16 mouse cellular contexts compared by ENCODE assay signal in genomic region chr17:49440331-49441130, GRCm38 (mm10). TPM values are rescaled to one million over a fixed set of nuclear protein-coding genes. Genes with fewer than 3 reads are reported as not detected.
DNase-seq lines count a peak whose midpoint lies in the region; ATAC-seq lines count a peak whose summit lies in the region.
"Had no signal": no experiment of that assay in that cellular context is flagged by ENCODE, and none has a peak within 500 bp of the region (broad histone marks: within the 10 kb centered on the region; RNA-seq: fewer than 3 reads in every experiment).

No protein-coding gene starts in this region.

- no peak overlapping the region for H3K4me2 ChIP-seq in hindbrain, embryonic 15.5 days
- no peak overlapping the region for H3K4me2 ChIP-seq in hindbrain, embryonic 11.5 days (replicated peaks; ENCODE audit: low read depth, low read length)
- H3K4me2 ChIP-seq in liver, embryonic 15.5 days, result peak overlapping the region; percentile 68
- H3K4me2 ChIP-seq: midbrain, embryonic 12.5 days; neural tube, embryonic 12.5 days had no signal

- no peak overlapping the region for H3K27ac ChIP-seq in hindbrain, embryonic 15.5 days (replicated peaks)
- H3K27ac ChIP-seq in hindbrain, embryonic 11.5 days (ENCODE audit: low read depth, low read length), result no peak overlapping the region
- H3K27ac ChIP-seq in liver, embryonic 15.5 days (replicated peaks), result peak overlapping the region; percentile 97
- H3K27ac ChIP-seq: midbrain, embryonic 12.5 days; neural tube, embryonic 12.5 days had no signal

- no peak overlapping the region for H3K9ac ChIP-seq in hindbrain, embryonic 15.5 days
- no peak overlapping the region for H3K9ac ChIP-seq in hindbrain, embryonic 11.5 days (ENCODE audit: low read depth, low read length)
- peak overlapping the region; percentile 67 for H3K9ac ChIP-seq in liver, embryonic 15.5 days
- H3K9ac ChIP-seq: midbrain, embryonic 12.5 days; neural tube, embryonic 12.5 days had no signal

- peak; percentile 30; the same call in 1 of the 2 replicates for ATAC-seq in hindbrain, embryonic 15.5 days (ENCODE audit: low FRiP score, low read depth)
- no peak for ATAC-seq in hindbrain, embryonic 11.5 days (ENCODE audit: low FRiP score)
- ATAC-seq in erythroid progenitor cell, adult 5-6 weeks (replicated peaks; ENCODE audit: low FRiP score, poor library complexity, severe bottlenecking), result peak; percentile 47
- peak; percentile 19; the same call in 1 of the 2 replicates for ATAC-seq in liver, embryonic 15.5 days (ENCODE audit: insufficient read depth)

- peak; percentile 43 for DNase-seq in adrenal gland, postnatal 14 days
- DNase-seq in adrenal gland, postnatal 25 days, result no peak
- DNase-seq in hindbrain, embryonic 11.5 days (ENCODE audit: low spot score), result no peak
- no peak for DNase-seq in retina, embryonic 14.5 days (ENCODE audit: low spot score)
- DNase-seq in spleen, adult 12 weeks (ENCODE audit: low spot score), result no peak
- DNase-seq: embryo, embryonic 11 days; kidney, adult 18-20 months; lung, postnatal 14 days; retina, postnatal 1 day; spleen, adult 18-20 months had no signal

- WGBS in hindbrain, embryonic 15.5 days, result 81% methylated on average over 14 of the region's 14 CpGs
- WGBS in hindbrain, embryonic 11.5 days, result 81% methylated on average over 14 of the region's 14 CpGs
- WGBS in liver, embryonic 15.5 days (ENCODE audit: insufficient replicate concordance), result 69% methylated on average over 14 of the region's 14 CpGs

- H3K36me3 ChIP-seq in hindbrain, embryonic 15.5 days, result 0 out of 2 replicates have a peak, but pooled peaks cover 6% of the 10 kb centered on the region
- peaks cover under 1% of the 10 kb centered on the region; the same call in 1 of the 2 replicates for H3K36me3 ChIP-seq in hindbrain, embryonic 11.5 days (ENCODE audit: control insufficient read depth, insufficient read depth, low read length)
- H3K36me3 ChIP-seq in liver, embryonic 15.5 days (replicated peaks), result peaks cover 49% of the 10 kb centered on the region

- no peak overlapping the region for H3K4me3 ChIP-seq in hindbrain, embryonic 15.5 days
- H3K4me3 ChIP-seq in hindbrain, embryonic 11.5 days (ENCODE audit: low read depth, low read length), result no peak overlapping the region
- peak overlapping the region; percentile 56 for H3K4me3 ChIP-seq in liver, embryonic 15.5 days (replicated peaks)
- H3K4me3 ChIP-seq: midbrain, embryonic 12.5 days; neural tube, embryonic 12.5 days had no signal

- H3K9me3 ChIP-seq in hindbrain, embryonic 15.5 days, result no peaks in the 10 kb centered on the region
- no peaks in the 10 kb centered on the region for H3K9me3 ChIP-seq in hindbrain, embryonic 11.5 days (ENCODE audit: control insufficient read depth, low read length)
- no peaks in the 10 kb centered on the region for H3K9me3 ChIP-seq in liver, embryonic 15.5 days (replicated peaks)
- H3K9me3 ChIP-seq: midbrain, embryonic 12.5 days; neural tube, embryonic 12.5 days had no signal

- no peaks in the 10 kb centered on the region for H3K27me3 ChIP-seq in hindbrain, embryonic 15.5 days
- no peaks in the 10 kb centered on the region for H3K27me3 ChIP-seq in hindbrain, embryonic 11.5 days (ENCODE audit: control insufficient read depth, insufficient read depth, low read length)
- H3K27me3 ChIP-seq in liver, embryonic 15.5 days, result no peaks in the 10 kb centered on the region
- H3K27me3 ChIP-seq: CH12.LX; midbrain, embryonic 12.5 days; neural tube, embryonic 12.5 days had no signal

- H3K4me1 ChIP-seq in hindbrain, embryonic 15.5 days (replicated peaks), result no peaks in the 10 kb centered on the region
- no peaks in the 10 kb centered on the region for H3K4me1 ChIP-seq in hindbrain, embryonic 11.5 days (replicated peaks; ENCODE audit: control insufficient read depth, insufficient read depth, low read length)
- H3K4me1 ChIP-seq in liver, embryonic 15.5 days (replicated peaks), result peaks cover 56% of the 10 kb centered on the region
- H3K4me1 ChIP-seq: midbrain, embryonic 12.5 days; neural tube, embryonic 12.5 days had no signal

RNA-seq across cellular contexts. Expression of gene Mocs1, which starts 12.4 kb away (rescaled TPM):
- 31.2 and 43.0 TPM in 2 replicates for total RNA-seq in adrenal gland, postnatal 14 days (2021)
- 30.0 and 52.2 TPM in 2 replicates for total RNA-seq in adrenal gland, postnatal 25 days (2021)
- 3.2 and 5.5 TPM in 2 replicates for polyA plus RNA-seq in hindbrain, embryonic 15.5 days (2015; fragmentation: Nextera tagmentation; extraction: Ambion mirVana)
- polyA plus RNA-seq in hindbrain, embryonic 11.5 days (2014; fragmentation: Nextera tagmentation; extraction: Ambion mirVana), result 5.6 and 6.4 TPM in 2 replicates
- 131 and 136 TPM in 2 replicates for total RNA-seq in erythroid progenitor cell, adult 5-6 weeks (2015; ENCODE audit: low replicate concordance)
- 39.0 and 42.9 TPM in 2 replicates for total RNA-seq in erythroid progenitor cell, adult 5-6 weeks (2017; ENCODE audit: low replicate concordance)
- 10.4 and 10.5 TPM in 2 replicates for polyA plus RNA-seq in liver, embryonic 15.5 days (2015; fragmentation: Nextera tagmentation; extraction: Ambion mirVana)
